Mouse (Mus musculus) NIH3T3 (cell line): ENCODE measurements around the gene Gm3238.
"Not testable (repeated sequence)": the region's sequence is repeated elsewhere in the genome, so short reads cannot be mapped to it uniquely, and the experiment has no call there.

Experiments
- DNase-seq: peaks from one replicate; pipeline ENCODE4 v3.0.0-alpha.2; 2012; ENCODE audit warnings: low read depth

Gm3238 gene

GRCm38 (mm10) chr10:77771225-77771624 is at the start of gene Gm3238:
TSS of gene Gm3238 (minus strand) at chr10:77771325.
- DNase-seq, result not testable (repeated sequence)

GRCm38 (mm10) chr10:77819203-77819602 is 48.1 kb upstream of the Gm3238 start:
- no peak for DNase-seq

- DNase-seq, result no peak
These were observed 47.4 kb upstream of the Gm3238 start for GRCm38 (mm10) chr10:77818523-77818922.

- peak; percentile 41 for DNase-seq
These were observed 44.4 kb upstream of the Gm3238 start for GRCm38 (mm10) chr10:77815514-77815913.

- DNase-seq, result no peak
These were observed 43.3 kb upstream of the Gm3238 start, which contains the start of gene Gm2696 for GRCm38 (mm10) chr10:77814382-77814781. TSS of gene Gm2696 (plus strand) at chr10:77814682.

- DNase-seq, result no peak
These were observed 40.6 kb upstream of the Gm3238 start, which contains the start of gene Gm9507 for GRCm38 (mm10) chr10:77811743-77812142. TSS of gene Gm9507 (minus strand) at chr10:77811843.

GRCm38 (mm10) chr10:77804095-77804494 is 33.0 kb upstream of the Gm3238 start:
- no peak for DNase-seq

- no peak for DNase-seq
These were observed 27.9 kb upstream of the Gm3238 start, which contains the start of gene Gm19668 for GRCm38 (mm10) chr10:77798921-77799508. TSS of gene Gm19668 (minus strand) at chr10:77799133.

GRCm38 (mm10) chr10:77798164-77798920 is 27.2 kb upstream of the Gm3238 start:
- DNase-seq, result not testable (repeated sequence)

GRCm38 (mm10) chr10:77797677-77798076 is 26.6 kb upstream of the Gm3238 start:
- DNase-seq, result no peak

- no peak for DNase-seq
These were observed 23.9 kb upstream of the Gm3238 start, which contains the start of gene Gm9639 for GRCm38 (mm10) chr10:77794976-77795375. TSS of gene Gm9639 (minus strand) at chr10:77795076.

- DNase-seq, result no peak
These were observed 17.5 kb upstream of the Gm3238 start for GRCm38 (mm10) chr10:77788621-77789020.

GRCm38 (mm10) chr10:77787876-77788275 is 16.8 kb upstream of the Gm3238 start, which contains the start of gene Gm7137:
TSS of gene Gm7137 (minus strand) at chr10:77788200.
- DNase-seq, result not testable (repeated sequence)

- not testable (repeated sequence) for DNase-seq
These were observed 12.3 kb upstream of the Gm3238 start for GRCm38 (mm10) chr10:77783396-77783795.

GRCm38 (mm10) chr10:77782442-77782841 is 11.3 kb upstream of the Gm3238 start, which contains the start of gene Gm3250:
TSS of gene Gm3250 (minus strand) at chr10:77782542.
- not testable (repeated sequence) for DNase-seq

- not testable (repeated sequence) for DNase-seq
These were observed 5.7 kb upstream of the Gm3238 start, which contains the start of gene Gm7138 for GRCm38 (mm10) chr10:77776844-77777243. TSS of gene Gm7138 (minus strand) at chr10:77776944.

- not testable (repeated sequence) for DNase-seq
These were observed 1.0 kb upstream of the Gm3238 start for GRCm38 (mm10) chr10:77772142-77772541.

GRCm38 (mm10) chr10:77769727-77770126 is 1.4 kb downstream of the Gm3238 start:
- DNase-seq, result no peak

- not testable (repeated sequence) for DNase-seq
These were observed 11.5 kb downstream of the Gm3238 start, which contains the start of gene Gm3233 for GRCm38 (mm10) chr10:77759582-77759981. TSS of gene Gm3233 (minus strand) at chr10:77759682.

GRCm38 (mm10) chr10:77753448-77753847 is 17.7 kb downstream of the Gm3238 start:
- peak; percentile 12 for DNase-seq

GRCm38 (mm10) chr10:77752312-77752711 is 18.8 kb downstream of the Gm3238 start:
- DNase-seq, result not testable (repeated sequence)

- DNase-seq, result not testable (repeated sequence)
These were observed 19.9 kb downstream of the Gm3238 start, which contains the start of gene Gm9736 for GRCm38 (mm10) chr10:77751254-77751653. TSS of gene Gm9736 (minus strand) at chr10:77751354.

- DNase-seq, result not testable (repeated sequence)
These were observed 20.4 kb downstream of the Gm3238 start for GRCm38 (mm10) chr10:77750686-77751085.
